Mouse (Mus musculus) retina, postnatal 1 day (tissue): ENCODE data around the gene Rhoa.
"Not testable (repeated sequence)": the region's sequence is repeated elsewhere in the genome, so short reads cannot be mapped to it uniquely, and the experiment has no call there.

Source experiments
- DNase-seq: peaks from one replicate; pipeline ENCODE4 v3.0.0-alpha.2; 2012

Rhoa gene

GRCm38 (mm10) chr9:108289347-108289746 is 16.6 kb upstream of the Rhoa start:
- DNase-seq = no peak

- peak; percentile 99 for DNase-seq
Observed at GRCm38 (mm10) chr9:108290016-108290750, 15.7 kb upstream of the Rhoa start, which contains the start of gene Nicn1. Nicn1 (plus strand) TSS chr9:108290429.

GRCm38 (mm10) chr9:108290773-108291172 is 15.2 kb upstream of the Rhoa start:
- no peak for DNase-seq

DNA sequence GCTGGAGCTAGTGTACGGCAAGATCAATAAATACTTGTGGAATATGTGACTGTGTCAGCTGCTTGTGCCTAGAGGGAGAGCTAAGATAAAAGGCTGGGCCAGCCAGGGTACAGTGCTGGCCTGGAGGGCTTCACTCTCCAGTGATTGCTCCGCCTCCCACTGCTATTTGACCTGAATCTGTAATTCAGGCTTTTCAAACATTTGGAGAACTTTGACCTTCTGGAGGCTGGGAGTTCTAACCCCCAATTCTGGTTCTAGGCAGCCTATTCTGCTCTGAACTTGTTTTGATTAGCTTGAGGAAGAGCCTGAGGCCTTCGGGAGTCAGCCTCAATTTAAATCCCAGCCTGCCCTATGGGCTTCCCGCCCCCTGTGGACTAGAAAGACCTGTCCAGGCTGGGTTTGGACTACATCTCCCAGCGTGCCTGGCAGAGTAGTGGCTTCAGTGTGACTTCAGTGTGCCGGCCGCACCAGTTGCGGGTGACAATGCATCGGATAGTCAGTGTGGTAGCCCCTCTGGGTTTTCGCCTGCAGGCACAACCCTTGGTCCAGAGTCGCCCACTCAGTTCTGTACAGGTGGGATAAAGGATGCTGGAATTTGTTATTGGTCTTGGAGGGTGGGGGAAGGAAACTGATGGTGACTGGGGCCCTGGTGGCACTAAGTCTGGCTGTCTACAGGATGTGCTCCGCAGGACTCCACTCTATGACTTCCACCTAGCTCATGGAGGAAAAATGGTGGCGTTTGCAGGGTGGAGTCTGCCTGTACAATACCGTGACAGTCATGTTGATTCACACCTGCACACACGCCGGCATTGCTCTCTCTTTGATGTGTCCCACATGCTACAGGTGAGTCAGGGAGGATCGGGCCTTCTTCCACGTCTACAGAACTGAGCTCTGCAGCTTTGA is 9.2 kb upstream of the Rhoa start, which contains the start of gene Amt:
Amt (plus strand) TSS at position 401 of the 903 bp plus-strand sequence.
- peak; percentile 90 for DNase-seq

- DNase-seq = no peak
Observed at GRCm38 (mm10) chr9:108301853-108302252, 4.1 kb upstream of the Rhoa start.

DNA sequence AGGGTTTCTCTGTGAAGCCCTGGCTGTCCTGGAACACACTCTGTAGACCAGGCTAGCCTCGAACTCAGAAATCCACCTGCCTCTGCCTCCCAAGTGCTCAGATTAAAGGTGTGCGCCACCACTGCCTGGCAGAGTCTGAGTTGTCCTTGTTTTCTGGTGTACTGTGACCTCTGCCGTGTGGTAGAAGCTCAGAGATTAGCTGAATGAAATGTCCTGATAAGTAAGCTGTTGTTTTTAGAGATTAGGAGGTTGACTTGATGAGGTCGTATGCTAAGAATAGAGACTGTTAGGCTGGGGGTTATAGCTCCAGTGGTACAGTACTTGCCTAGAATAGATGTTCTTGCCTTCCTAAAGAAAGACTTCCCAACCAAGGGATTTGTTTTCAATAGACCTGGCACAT is 1.2 kb upstream of the Rhoa start:
- DNase-seq = peak; percentile 4

GRCm38 (mm10) chr9:108305170-108305569 is 759 bp upstream of the Rhoa start:
- no peak for DNase-seq

GRCm38 (mm10) chr9:108306571-108306980 is 647 bp downstream of the Rhoa start:
- peak; percentile 87 for DNase-seq

DNA sequence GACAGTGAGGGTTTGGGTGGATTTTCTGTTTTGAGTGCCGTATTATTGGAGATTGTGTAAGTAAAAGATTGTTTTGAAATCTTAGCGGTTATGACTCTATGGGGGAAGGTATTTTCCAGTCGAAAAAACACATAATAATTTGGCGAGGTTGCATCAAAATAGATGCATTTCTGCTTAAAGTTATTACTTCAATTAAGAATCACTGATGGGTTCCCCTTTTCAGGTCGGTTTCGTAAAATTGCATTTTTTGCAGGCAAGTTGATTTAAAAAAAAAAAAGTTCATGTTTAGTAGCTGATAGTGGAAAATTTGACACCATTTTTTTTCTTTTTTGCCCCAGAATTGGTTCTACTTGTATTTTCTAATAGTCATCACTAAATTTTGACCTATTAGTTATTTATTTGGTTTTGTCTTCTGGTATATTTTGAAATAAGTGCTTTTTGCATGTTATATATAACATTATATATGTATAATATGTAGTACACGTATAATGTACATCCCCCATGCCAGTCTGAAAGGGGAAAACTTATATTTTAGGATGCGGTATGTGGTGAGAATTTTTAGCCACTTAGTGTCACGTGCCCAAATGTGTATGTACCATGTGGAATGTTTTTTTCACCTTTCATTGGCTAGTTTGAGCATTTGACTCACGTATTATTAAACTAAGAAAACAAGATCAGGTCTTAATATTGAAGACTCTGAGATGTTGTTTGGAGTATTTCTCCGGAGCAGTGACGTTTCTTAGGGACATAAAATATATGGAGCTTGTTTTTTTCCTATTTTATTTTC is 1.3 kb downstream of the Rhoa start:
- DNase-seq = no peak

DNA sequence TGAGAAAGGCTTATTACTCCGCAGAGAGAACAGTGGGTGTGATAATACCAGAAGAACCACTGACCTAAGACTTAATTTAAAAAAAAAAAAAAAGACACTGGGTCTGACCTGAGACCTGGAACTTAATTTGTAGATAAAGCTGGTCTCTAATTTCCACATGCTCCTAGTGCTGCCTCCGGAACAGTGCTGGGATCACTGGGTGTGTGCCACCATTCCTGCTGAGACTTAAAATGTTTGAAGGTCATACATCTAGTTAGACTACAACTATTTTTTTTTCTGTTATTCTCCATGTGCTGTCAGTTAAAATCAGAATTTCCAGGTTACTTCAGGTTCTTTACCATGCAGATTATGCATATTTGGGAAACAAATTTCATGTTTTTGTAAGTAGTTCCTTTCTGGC is 2.2 kb downstream of the Rhoa start:
- no peak for DNase-seq

DNA sequence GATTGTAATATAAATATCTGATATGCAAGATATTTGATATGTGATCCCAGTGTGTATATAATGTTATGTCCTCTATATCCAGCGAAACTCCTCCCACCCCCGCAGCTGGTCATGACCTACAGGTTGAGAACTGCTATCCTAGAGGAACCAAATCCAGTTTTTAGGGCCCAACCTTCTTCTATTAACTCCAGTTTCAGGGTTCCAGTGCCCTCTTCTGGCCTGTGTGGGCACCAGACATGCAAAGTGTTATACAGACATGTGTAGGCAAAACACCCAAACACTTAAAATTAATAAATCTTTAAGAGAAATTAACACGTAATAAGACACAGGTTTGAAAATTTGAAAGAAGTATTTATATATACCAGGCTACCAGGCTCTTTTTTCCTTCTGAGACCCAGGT is 11.6 kb downstream of the Rhoa start:
- peak; percentile 31 for DNase-seq

GRCm38 (mm10) chr9:108318462-108318861 is 12.5 kb downstream of the Rhoa start:
- DNase-seq = no peak

DNA sequence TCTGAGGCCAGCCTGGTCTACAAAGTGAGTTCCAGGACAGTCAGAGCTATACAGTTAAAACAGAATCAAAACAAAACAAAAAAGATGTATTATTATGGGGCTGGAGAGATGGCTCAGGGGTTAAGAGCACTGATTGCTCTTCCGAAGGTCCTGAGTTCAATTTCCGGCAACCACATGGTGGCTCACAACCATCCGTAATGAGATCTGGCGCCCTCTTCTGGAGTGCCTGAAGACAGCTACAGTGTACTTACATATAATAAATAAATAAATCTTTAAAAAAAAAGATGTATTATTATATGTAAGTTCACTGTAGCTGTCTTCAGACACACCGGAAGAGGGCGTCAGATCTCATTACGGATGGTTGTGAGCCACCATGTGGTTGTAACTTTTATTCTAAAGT is 16.1 kb downstream of the Rhoa start:
- DNase-seq = not testable (repeated sequence)

GRCm38 (mm10) chr9:108324784-108325183 is 18.9 kb downstream of the Rhoa start:
- no peak for DNase-seq

- no peak for DNase-seq
Observed at GRCm38 (mm10) chr9:108325811-108326210, 19.9 kb downstream of the Rhoa start.

- no peak for DNase-seq
Observed at GRCm38 (mm10) chr9:108337848-108338550, 32.1 kb downstream of the Rhoa start.

DNA sequence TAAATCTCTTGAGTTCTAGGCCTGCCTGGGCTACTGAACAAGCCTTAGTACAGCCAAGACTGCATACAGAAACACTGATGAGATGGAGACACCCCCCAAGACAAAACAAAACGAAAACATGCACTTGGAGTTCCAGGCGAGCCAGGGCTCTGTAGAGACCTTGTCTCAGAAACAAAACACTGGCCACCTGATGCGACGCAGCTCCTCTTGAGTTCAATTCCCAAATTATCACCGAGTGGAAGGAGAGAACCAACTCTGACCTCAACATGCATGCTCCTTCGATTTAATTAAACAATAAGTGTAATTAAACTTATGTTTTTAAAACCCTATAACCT is 32.6 kb downstream of the Rhoa start:
- DNase-seq = no peak

GRCm38 (mm10) chr9:108338886-108339781 is 33.2 kb downstream of the Rhoa start, which contains the start of gene Gpx1:
Gpx1 (plus strand) TSS chr9:108338903.
- DNase-seq = peak; percentile 95

- no peak for DNase-seq
Observed at GRCm38 (mm10) chr9:108339886-108340257, 33.9 kb downstream of the Rhoa start.

- no peak for DNase-seq
Observed at GRCm38 (mm10) chr9:108340258-108341138, 34.6 kb downstream of the Rhoa start.
